9 mouse cellular contexts compared by ENCODE assay signal in genomic region chr8:119604398-119604803, GRCm38 (mm10). TPM values are rescaled to one million over a fixed set of nuclear protein-coding genes. Genes with fewer than 3 reads are reported as not detected.
DNase-seq lines count a peak whose midpoint lies in the region; ATAC-seq and TF ChIP-seq lines count a peak whose summit lies in the region.
"Had no signal": no experiment of that assay in that cellular context is flagged by ENCODE, and none has a peak within 500 bp of the region (broad histone marks: within the 10 kb centered on the region; RNA-seq: fewer than 3 reads in every experiment).

No protein-coding gene starts in this region.

- peak; percentile 9; the same call in 1 of the 2 replicates for ATAC-seq in forebrain, embryonic 16.5 days
- ATAC-seq in liver, embryonic 16.5 days (ENCODE audit: low read depth): peak; percentile 47

- H3K27me3 ChIP-seq in forebrain, embryonic 16.5 days (replicated peaks; ENCODE audit: control insufficient read depth, insufficient read depth, low read length): no peaks in the 10 kb centered on the region
- no peaks in the 10 kb centered on the region for H3K27me3 ChIP-seq in liver, embryonic 16.5 days (ENCODE audit: control insufficient read depth, insufficient read depth, low read depth, low read length)

- in situ Hi-C loops in ES-E14 (cut with MboI; ENCODE audit: low sequenced_read_pairs in 2 of 2, unreplicated experiment in 2 of 2): no loop called here

- DNase-seq in gastrocnemius, adult 2 months: no peak
- DNase-seq in gastrocnemius, adult 18-20 months (ENCODE audit: low spot score): no peak
- DNase-seq in ES-E14 (ENCODE audit: low read depth, low spot score): no peak
- no peak for DNase-seq in ovary, postnatal 36 days (ENCODE audit: low spot score)
- no peak for DNase-seq in urinary bladder, postnatal 14 days (ENCODE audit: low spot score)
- no peak for DNase-seq in cerebellum, postnatal 36 days

- no peak for TF ChIP-seq CTCF in gastrocnemius, adult 2 months (IDR thresholded peaks at IDR 0.05)

- WGBS in forebrain, embryonic 16.5 days: 44% methylated on average over 12 of the region's 12 CpGs
- 14% methylated on average over 12 of the region's 12 CpGs for WGBS in liver, embryonic 16.5 days (ENCODE audit: insufficient replicate concordance)

- H3K4me1 ChIP-seq in ES-E14 (ENCODE audit: control insufficient read depth in 2 of 2, insufficient read depth in 2 of 2, low read length in 2 of 2, poor library complexity in 1 of 2): peaks cover 0 to 7% of the 10 kb centered on the region in 2 experiments; a peak in 1 of 4 replicates
- peaks cover 11% of the 10 kb centered on the region for H3K4me1 ChIP-seq in forebrain, embryonic 16.5 days (replicated peaks; ENCODE audit: control insufficient read depth, insufficient read depth, low read length)
- H3K4me1 ChIP-seq in liver, embryonic 16.5 days (ENCODE audit: control insufficient read depth, low read depth, low read length): peaks cover 15% of the 10 kb centered on the region

- intact Hi-C loops in gastrocnemius, adult 2 months (cut with DNase I): loop anchor here (2.0 to 10.0 kb wide), 2 partner anchors 30 to 160 kb away; partner anchors contain the start of genes Dnaaf1, Hsdl1 and Necab2

- H3K27ac ChIP-seq in gastrocnemius, adult 2 months: peak overlapping the region; percentile 90
- no peak overlapping the region for H3K27ac ChIP-seq in ES-E14 (ENCODE audit: insufficient read depth, low read depth, low read length, poor library complexity, severe bottlenecking)
- no peak overlapping the region for H3K27ac ChIP-seq in forebrain, embryonic 16.5 days (ENCODE audit: low read length)
- peak overlapping the region; percentile 85 for H3K27ac ChIP-seq in liver, embryonic 16.5 days (ENCODE audit: low read length)

- H3K9me3 ChIP-seq in ES-E14 (ENCODE audit: control insufficient read depth, insufficient read depth, low read depth, low read length): no peaks in the 10 kb centered on the region
- H3K9me3 ChIP-seq in forebrain, embryonic 16.5 days (ENCODE audit: control insufficient read depth, low read length): no peaks in the 10 kb centered on the region
- H3K9me3 ChIP-seq in liver, embryonic 16.5 days (replicated peaks; ENCODE audit: control insufficient read depth, low read length): 0 out of 2 replicates have a peak, but pooled peaks cover 3% of the 10 kb centered on the region

- H3K4me3 ChIP-seq in gastrocnemius, adult 2 months: peak overlapping the region; percentile 77
- H3K4me3 ChIP-seq in ES-E14 (ENCODE audit: insufficient read depth in 1 of 2, low read depth in 1 of 2, low read length in 2 of 2, poor library complexity in 1 of 2, severe bottlenecking in 1 of 2): peak overlapping the region; percentile 87 to 90
- H3K4me3 ChIP-seq in forebrain, embryonic 16.5 days (replicated peaks; ENCODE audit: low read length): peak overlapping the region; percentile 81
- peak overlapping the region; percentile 86 for H3K4me3 ChIP-seq in liver, embryonic 16.5 days (ENCODE audit: low read depth, low read length)

- H3K9ac ChIP-seq in ES-E14 (ENCODE audit: insufficient read depth, low read depth, low read length, poor library complexity, severe bottlenecking): peak overlapping the region; percentile 91
- H3K9ac ChIP-seq in forebrain, embryonic 16.5 days (replicated peaks; ENCODE audit: low read depth, low read length): peak overlapping the region; percentile 82
- peak overlapping the region; percentile 90 for H3K9ac ChIP-seq in liver, embryonic 16.5 days (ENCODE audit: low read depth, low read length)

- H3K36me3 ChIP-seq in ES-E14 (ENCODE audit: control insufficient read depth, insufficient read depth, low read length, poor library complexity, severe bottlenecking): peaks cover 32% of the 10 kb centered on the region
- peaks cover 20% of the 10 kb centered on the region for H3K36me3 ChIP-seq in forebrain, embryonic 16.5 days (ENCODE audit: control insufficient read depth, insufficient read depth)
- peaks cover 13% of the 10 kb centered on the region; the same call in 1 of the 2 replicates for H3K36me3 ChIP-seq in liver, embryonic 16.5 days (ENCODE audit: control insufficient read depth, insufficient read depth)

- peak overlapping the region; percentile 89 for H3K4me2 ChIP-seq in forebrain, embryonic 16.5 days (ENCODE audit: low read length)
- H3K4me2 ChIP-seq in liver, embryonic 16.5 days (ENCODE audit: low read depth, low read length): peak overlapping the region; percentile 89

TF ChIP-seq in ES-E14, 5 proteins besides CTCF, POLR2A, EP300 and RAD21:
- TF ChIP-seq CHD2 (IDR thresholded peaks at IDR 0.05; ENCODE audit: low read depth, low read length) (no peak), MAFK (IDR thresholded peaks at IDR 0.05; ENCODE audit: insufficient read depth, low read depth, low read length) (no peak), ZNF384 (IDR thresholded peaks at IDR 0.05; ENCODE audit: low read depth, low read length) (no peak), ZC3H11A (IDR thresholded peaks at IDR 0.05; ENCODE audit: borderline replicate concordance, low read depth, low read length) (no peak), HCFC1 (IDR thresholded peaks at IDR 0.05; ENCODE audit: borderline replicate concordance, insufficient read depth, low read length) (no peak)

RNA-seq across cellular contexts. Expression of gene Taf1c, which starts 0.6 kb away (rescaled TPM):
- total RNA-seq in gastrocnemius, adult 2 months (2021): 1 to 10 TPM; 5.2 to 6.6 TPM
- 1 to 10 TPM; 4.8 to 5.5 TPM for total RNA-seq in gastrocnemius, adult 18-20 months (2021)
- 24.8 and 28.3 TPM in 2 replicates for total RNA-seq in ES-E14 (2012; rRNA removed)
- polyA plus RNA-seq in forebrain, embryonic 16.5 days (2015; fragmentation: Nextera tagmentation; extraction: Ambion mirVana): 19.3 and 19.4 TPM in 2 replicates
- polyA plus RNA-seq in liver, embryonic 16.5 days (2015; fragmentation: Nextera tagmentation; extraction: Ambion mirVana): 5.3 and 5.5 TPM in 2 replicates

RNA-seq across cellular contexts. Expression of gene Adad2, which starts 8.1 kb away (rescaled TPM):
- not detected for total RNA-seq in gastrocnemius, adult 2 months (2021)
- under 1 TPM in 1 of 2 experiments, not detected in 1; 0.14 TPM for total RNA-seq in gastrocnemius, adult 18-20 months (2021)
- 6.8 and 8.0 TPM in 2 replicates for total RNA-seq in ES-E14 (2012; rRNA removed)
- not detected in 2 replicates for polyA plus RNA-seq in forebrain, embryonic 16.5 days (2015; fragmentation: Nextera tagmentation; extraction: Ambion mirVana)
- polyA plus RNA-seq in liver, embryonic 16.5 days (2015; fragmentation: Nextera tagmentation; extraction: Ambion mirVana): not detected in 2 replicates
- total RNA-seq: neutrophil, adult 5-6 weeks had no signal

RNA-seq across cellular contexts. Expression of gene Dnaaf1, which starts 29.4 kb away (rescaled TPM):
- not detected for total RNA-seq in gastrocnemius, adult 2 months (2021)
- total RNA-seq in gastrocnemius, adult 18-20 months (2021): not detected
- 0.79 and 1.0 TPM in 2 replicates for total RNA-seq in ES-E14 (2012; rRNA removed)
- polyA plus RNA-seq in forebrain, embryonic 16.5 days (2015; fragmentation: Nextera tagmentation; extraction: Ambion mirVana): 0.24 and 0.39 TPM in 2 replicates
- 0.06 and 0.08 TPM in 2 replicates for polyA plus RNA-seq in liver, embryonic 16.5 days (2015; fragmentation: Nextera tagmentation; extraction: Ambion mirVana)
- total RNA-seq: neutrophil, adult 5-6 weeks had no signal

RNA-seq across cellular contexts. Expression of gene Hsdl1, which starts 29.4 kb away (rescaled TPM):
- total RNA-seq in gastrocnemius, adult 2 months (2021): 10 to 100 TPM; 15.9 to 16.6 TPM
- 10 to 100 TPM; 13.4 to 16.3 TPM for total RNA-seq in gastrocnemius, adult 18-20 months (2021)
- total RNA-seq in ES-E14 (2012; rRNA removed): 19.5 and 19.7 TPM in 2 replicates
- polyA plus RNA-seq in forebrain, embryonic 16.5 days (2015; fragmentation: Nextera tagmentation; extraction: Ambion mirVana): 179 and 183 TPM in 2 replicates
- 16.6 and 16.9 TPM in 2 replicates for polyA plus RNA-seq in liver, embryonic 16.5 days (2015; fragmentation: Nextera tagmentation; extraction: Ambion mirVana)

RNA-seq across cellular contexts. Expression of gene Kcng4, which starts 31.1 kb away (rescaled TPM):
- total RNA-seq in gastrocnemius, adult 2 months (2021): 10 to 100 TPM; 14.1 to 14.3 TPM
- 10 to 100 TPM; 11.4 to 11.8 TPM for total RNA-seq in gastrocnemius, adult 18-20 months (2021)
- total RNA-seq in ES-E14 (2012; rRNA removed): 0.67 and 0.74 TPM in 2 replicates
- polyA plus RNA-seq in forebrain, embryonic 16.5 days (2015; fragmentation: Nextera tagmentation; extraction: Ambion mirVana): not detected in 2 replicates
- polyA plus RNA-seq in liver, embryonic 16.5 days (2015; fragmentation: Nextera tagmentation; extraction: Ambion mirVana): not detected in 2 replicates
- total RNA-seq: neutrophil, adult 5-6 weeks had no signal

Comparison
In these comparisons a context has a peak if more than half of its experiments do, and no peak if none do; other contexts are left out.
1. H3K27ac ChIP-seq: peak in gastrocnemius, adult 2 months (single experiment) and liver, embryonic 16.5 days (single experiment); none in ES-E14 (single experiment) and forebrain, embryonic 16.5 days (single experiment).
2. Peak in every context shown above with its lines, with median percentiles within 50 percentile points of each other: H3K4me3 ChIP-seq and H3K9ac ChIP-seq.